Mouse (Mus musculus): ENCODE results near the gene Actl9. TPM values are rescaled to one million over a fixed set of nuclear protein-coding genes. Genes with fewer than 3 reads are reported as not detected.
A peak's percentile ranks its signal among the peaks of the same experiment; 100 is the strongest.

Gene Actl9
- not detected in 2 replicates for polyA plus RNA-seq (2016; fragmentation: Nextera tagmentation; extraction: Ambion mirVana)

DNA sequence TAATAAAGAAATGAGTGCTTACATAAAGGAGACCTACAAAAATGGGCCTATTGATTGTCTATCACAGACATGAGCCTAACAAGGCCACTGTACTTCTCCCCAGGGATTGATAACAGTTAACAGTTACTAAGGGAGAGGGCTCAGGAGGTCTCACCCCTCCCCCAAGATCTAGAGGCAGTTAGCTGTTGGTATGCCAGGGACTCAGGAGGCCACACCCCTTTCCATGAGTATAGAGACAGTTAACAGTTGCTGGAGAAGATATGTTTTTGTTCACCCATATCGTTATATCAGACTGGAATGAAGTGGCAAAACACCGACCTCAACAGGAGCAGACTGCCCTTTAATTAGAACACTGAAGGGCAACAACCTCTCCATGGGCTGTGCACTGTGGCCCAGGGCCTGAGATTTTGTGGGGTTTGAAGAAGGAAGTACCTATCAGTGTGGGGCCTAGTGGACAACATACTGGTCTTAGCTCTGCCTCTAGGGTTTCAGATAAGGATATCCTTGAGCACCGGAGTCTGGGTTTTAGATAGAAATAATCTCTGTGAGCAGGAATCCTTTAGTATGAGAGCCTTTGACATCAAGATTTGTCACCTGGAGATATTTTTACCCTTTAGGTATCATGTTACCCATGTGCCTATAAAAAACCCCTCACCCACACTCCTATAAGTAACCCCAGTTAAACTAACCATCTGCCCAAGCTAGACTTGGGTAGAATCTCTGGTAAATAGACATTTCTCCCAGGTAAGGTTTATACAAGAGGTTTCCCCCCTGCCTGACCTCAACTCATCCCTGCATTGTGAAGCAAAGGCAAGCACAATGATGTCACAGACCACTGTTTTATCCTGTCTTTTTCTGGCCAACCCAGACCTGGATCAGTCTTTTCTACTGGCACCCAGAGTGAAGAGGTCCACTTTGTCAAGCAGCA, at the start of gene Actl9:
Gene Actl9 (plus strand): TSS at position 878 of the 928 bp plus-strand sequence.
- Histone ChIP-seq H3K9me3 (no peaks in the 10 kb centered on the region), H3K36me3 (replicated peaks) (no peaks in the 10 kb centered on the region), H3K27ac (replicated peaks) (no peak within 1 kb of the TSS), H3K4me3 (no peak within 1 kb of the TSS), H3K4me1 (no peaks in the 10 kb centered on the region), H3K27me3 (replicated peaks; ENCODE audit: low read depth, poor library complexity, severe bottlenecking) (no peaks in the 10 kb centered on the region)
- 82% methylated on average over 3 of the region's 3 CpGs for WGBS
- no peak for DNase-seq (ENCODE audit: low spot score)

DNA sequence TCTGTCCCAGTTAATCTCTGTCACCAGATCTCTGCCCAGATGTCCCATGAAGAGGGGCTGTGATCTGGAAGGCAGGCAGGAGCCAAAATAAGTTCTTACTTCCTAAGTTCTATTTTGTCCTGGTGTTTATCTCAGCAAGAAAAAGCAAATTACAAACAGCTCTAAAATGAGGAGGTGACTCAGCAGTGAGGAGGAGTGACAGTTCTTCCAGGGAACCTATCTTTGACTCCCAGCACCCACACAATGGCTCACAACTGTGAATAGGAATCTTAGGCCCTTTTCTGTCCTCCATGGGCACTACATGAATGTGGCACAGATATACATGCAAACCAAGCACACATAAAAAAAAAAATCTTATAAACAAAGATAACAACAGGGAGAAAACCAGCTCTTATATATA, 47.0 kb upstream of the Actl9 start:
- peaks cover 54% of the 10 kb centered on the region for H3K36me3 ChIP-seq (replicated peaks)
- no peaks in the 10 kb centered on the region for H3K4me1 ChIP-seq
- H3K27ac ChIP-seq (replicated peaks) = no peak overlapping the region
- DNase-seq (ENCODE audit: low spot score) = no peak
- H3K4me3 ChIP-seq = no peak overlapping the region
- H3K9me3 ChIP-seq = no peaks in the 10 kb centered on the region
- H3K27me3 ChIP-seq (replicated peaks; ENCODE audit: low read depth, poor library complexity, severe bottlenecking) = no peaks in the 10 kb centered on the region

DNA sequence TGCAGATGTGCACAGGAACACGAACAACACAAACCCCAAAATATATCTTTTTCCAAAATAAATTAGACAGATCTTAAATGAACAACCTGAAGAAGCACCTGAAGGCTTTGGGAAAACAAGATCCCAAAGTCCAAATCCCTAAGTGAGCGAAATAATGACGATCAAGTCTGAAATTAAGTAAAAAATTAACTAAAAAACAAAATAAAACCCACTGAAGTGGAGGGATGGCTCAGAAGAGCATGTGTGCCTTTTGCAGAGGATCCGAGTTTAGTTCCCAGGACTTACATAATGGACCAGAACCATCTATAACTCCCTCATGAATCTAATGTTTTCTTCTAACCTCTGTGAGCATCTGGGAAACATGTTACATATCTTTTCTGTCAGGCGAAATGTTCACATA, 40.4 kb upstream of the Actl9 start:
- peaks cover 10% of the 10 kb centered on the region for H3K4me1 ChIP-seq
- peaks cover 19% of the 10 kb centered on the region for H3K36me3 ChIP-seq (replicated peaks)
- H3K27ac ChIP-seq (replicated peaks) = no peak overlapping the region
- H3K27me3 ChIP-seq (replicated peaks; ENCODE audit: low read depth, poor library complexity, severe bottlenecking) = no peaks in the 10 kb centered on the region
- no peak for DNase-seq (ENCODE audit: low spot score)
- H3K9me3 ChIP-seq = 0 out of 2 replicates have a peak, but pooled peaks cover 4% of the 10 kb centered on the region
- WGBS = 93% methylated on average over 5 of the region's 5 CpGs
- H3K4me3 ChIP-seq = no peak overlapping the region

DNA sequence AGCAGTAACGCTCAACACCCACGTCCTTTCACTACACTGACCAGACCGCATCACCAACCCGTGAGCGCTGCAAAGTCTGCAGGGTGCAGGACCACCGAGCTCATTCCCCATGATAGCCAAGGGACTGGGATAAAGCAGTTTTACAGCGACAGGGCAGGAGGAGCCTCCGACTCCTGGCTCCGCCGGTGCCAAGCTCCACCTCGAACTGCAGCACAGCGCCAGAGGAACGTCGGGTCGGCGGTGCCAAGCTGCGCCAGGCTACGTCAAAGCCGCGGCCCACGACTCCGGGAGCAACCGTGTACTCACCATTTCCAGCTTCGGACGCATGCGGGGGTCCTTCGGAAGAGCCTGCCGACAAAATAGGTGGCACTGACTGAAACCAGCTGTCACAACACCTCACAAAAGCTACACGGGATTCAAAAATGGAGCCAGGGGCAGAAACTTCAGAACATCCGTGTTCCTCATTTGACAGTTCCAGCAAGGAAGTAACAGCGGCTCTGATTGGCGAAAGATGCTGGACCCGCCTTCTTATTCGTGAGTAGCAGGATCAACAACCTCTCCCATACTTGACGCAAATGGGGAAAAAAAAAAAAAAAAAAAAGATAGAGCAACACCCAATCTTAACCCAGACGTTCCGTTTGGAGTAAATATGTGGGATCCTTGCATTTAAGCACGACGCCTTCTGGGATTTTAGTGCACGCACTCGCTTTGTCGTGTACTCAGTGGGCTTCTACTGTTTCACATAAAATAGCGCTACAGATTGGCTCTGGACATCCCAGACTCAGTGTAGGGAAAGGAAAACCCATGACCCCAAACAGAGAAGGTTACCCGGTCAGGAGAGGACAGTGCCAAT, 38.3 kb upstream of the Actl9 start, which contains the start of gene Zfp101:
Gene Zfp101 (minus strand): TSS at position 460 of the 853 bp plus-strand sequence.
- H3K27ac ChIP-seq (replicated peaks) = peak within 1 kb of the TSS; percentile 85
- no peaks in the 10 kb centered on the region for H3K27me3 ChIP-seq (replicated peaks; ENCODE audit: low read depth, poor library complexity, severe bottlenecking)
- DNase-seq (ENCODE audit: low spot score) = peak; percentile 91
- H3K4me3 ChIP-seq = peak within 1 kb of the TSS; percentile 74
- H3K36me3 ChIP-seq (replicated peaks) = peaks cover 19% of the 10 kb centered on the region
- H3K9me3 ChIP-seq = 0 out of 2 replicates have a peak, but pooled peaks cover 4% of the 10 kb centered on the region
- peaks cover 10% of the 10 kb centered on the region for H3K4me1 ChIP-seq
- WGBS = under 1% methylated on average over 44 of the region's 44 CpGs

DNA sequence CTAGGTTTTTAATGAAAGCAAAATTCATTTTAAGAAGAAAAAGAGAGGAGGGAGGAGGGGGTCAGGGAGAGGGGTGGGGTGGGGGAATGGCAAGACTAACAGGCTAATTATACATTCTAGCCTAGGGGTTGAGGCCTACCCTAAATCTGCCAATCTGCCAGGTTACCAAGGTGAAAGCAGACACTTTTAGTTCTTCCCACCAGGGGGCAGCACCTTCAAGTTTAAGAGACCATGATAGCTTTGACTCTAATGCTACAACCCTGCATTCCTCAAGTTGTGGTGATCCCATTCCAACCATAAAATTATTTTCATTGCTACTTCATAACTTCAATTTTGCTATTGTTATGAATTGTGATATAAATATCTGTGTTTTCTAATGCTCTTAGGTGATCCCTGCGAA, 6.5 kb downstream of the Actl9 start:
- no peak overlapping the region for H3K4me3 ChIP-seq
- H3K27me3 ChIP-seq (replicated peaks; ENCODE audit: low read depth, poor library complexity, severe bottlenecking) = no peaks in the 10 kb centered on the region
- no peak overlapping the region for H3K27ac ChIP-seq (replicated peaks)
- H3K9me3 ChIP-seq = no peaks in the 10 kb centered on the region
- H3K36me3 ChIP-seq (replicated peaks) = no peaks in the 10 kb centered on the region
- 64% methylated on average over 1 of the region's 1 CpGs for WGBS
- DNase-seq (ENCODE audit: low spot score) = peak; percentile 73
- no peaks in the 10 kb centered on the region for H3K4me1 ChIP-seq

DNA sequence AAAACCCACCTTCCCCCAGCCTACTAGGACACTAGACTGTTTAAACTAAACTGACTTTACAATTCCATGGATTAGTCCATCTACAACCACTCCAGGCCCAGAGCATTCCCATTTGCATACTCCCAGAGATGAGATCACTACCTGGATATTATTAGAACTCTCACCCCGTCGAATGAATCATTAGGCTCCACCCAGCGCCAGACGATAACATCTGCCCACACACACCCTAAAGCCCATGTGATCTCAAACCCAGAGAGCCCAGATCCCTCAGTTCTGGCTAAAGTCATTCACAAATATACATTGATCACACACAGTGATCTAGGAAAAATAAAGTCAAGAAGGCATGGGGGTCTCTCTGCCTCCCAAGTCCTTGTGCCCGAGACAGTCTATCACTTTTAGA, 7.2 kb downstream of the Actl9 start:
- 86% methylated on average over 5 of the region's 5 CpGs for WGBS
- Histone ChIP-seq H3K9me3 (no peaks in the 10 kb centered on the region), H3K27me3 (replicated peaks; ENCODE audit: low read depth, poor library complexity, severe bottlenecking) (no peaks in the 10 kb centered on the region), H3K36me3 (replicated peaks) (no peaks in the 10 kb centered on the region), H3K4me1 (no peaks in the 10 kb centered on the region), H3K4me3 (no peak overlapping the region), H3K27ac (replicated peaks) (no peak overlapping the region)
- no peak for DNase-seq (ENCODE audit: low spot score)

DNA sequence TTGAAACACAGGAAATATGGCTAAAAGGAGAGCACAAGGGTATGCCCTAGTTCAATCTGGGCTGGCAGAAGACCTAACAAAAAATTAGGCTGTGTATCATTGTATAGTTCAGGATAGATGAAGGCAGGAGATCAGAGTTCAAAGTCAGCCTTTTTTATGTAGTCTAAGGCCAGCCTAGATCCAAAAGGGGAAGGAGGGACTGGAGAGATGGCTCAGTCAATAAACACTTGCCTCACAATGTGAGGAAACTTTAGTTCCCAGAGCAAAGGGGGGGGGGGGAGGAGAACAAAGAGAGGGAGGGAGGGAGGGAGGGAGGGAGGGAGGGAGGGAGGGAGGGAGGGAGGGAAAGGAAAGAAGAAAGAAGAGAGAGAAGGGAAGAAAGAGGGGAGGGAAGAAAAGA, 8.5 kb downstream of the Actl9 start:
- Histone ChIP-seq H3K4me3 (no peak overlapping the region), H3K36me3 (replicated peaks) (no peaks in the 10 kb centered on the region), H3K27ac (replicated peaks) (no peak overlapping the region), H3K9me3 (no peaks in the 10 kb centered on the region), H3K4me1 (no peaks in the 10 kb centered on the region), H3K27me3 (replicated peaks; ENCODE audit: low read depth, poor library complexity, severe bottlenecking) (no peaks in the 10 kb centered on the region)
- no peak for DNase-seq (ENCODE audit: low spot score)

DNA sequence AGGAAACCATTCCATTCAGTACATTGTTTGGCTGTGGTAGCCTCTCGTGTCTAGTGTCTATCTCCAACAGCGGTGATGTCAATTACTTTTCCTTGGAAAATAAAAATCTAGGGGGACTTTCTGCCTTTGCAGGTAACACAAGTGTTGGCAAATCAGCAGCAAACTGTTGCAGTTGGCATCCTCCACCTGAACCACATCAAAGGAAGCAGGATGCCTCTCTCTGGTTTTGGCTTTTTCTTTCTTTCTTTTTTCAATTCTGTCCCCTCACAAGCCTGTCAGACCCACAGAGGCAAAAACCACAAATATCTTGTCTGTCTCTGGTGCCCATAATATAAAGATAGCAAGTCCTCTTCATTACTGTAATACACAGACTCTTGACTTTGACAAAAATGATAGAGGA, 23.9 kb downstream of the Actl9 start:
- H3K36me3 ChIP-seq (replicated peaks) = no peaks in the 10 kb centered on the region
- H3K27ac ChIP-seq (replicated peaks) = no peak overlapping the region
- H3K9me3 ChIP-seq = no peaks in the 10 kb centered on the region
- H3K4me1 ChIP-seq = no peaks in the 10 kb centered on the region
- DNase-seq (ENCODE audit: low spot score) = no peak
- WGBS = 87% methylated on average over 2 of the region's 2 CpGs
- no peak overlapping the region for H3K4me3 ChIP-seq
- no peaks in the 10 kb centered on the region for H3K27me3 ChIP-seq (replicated peaks; ENCODE audit: low read depth, poor library complexity, severe bottlenecking)

DNA sequence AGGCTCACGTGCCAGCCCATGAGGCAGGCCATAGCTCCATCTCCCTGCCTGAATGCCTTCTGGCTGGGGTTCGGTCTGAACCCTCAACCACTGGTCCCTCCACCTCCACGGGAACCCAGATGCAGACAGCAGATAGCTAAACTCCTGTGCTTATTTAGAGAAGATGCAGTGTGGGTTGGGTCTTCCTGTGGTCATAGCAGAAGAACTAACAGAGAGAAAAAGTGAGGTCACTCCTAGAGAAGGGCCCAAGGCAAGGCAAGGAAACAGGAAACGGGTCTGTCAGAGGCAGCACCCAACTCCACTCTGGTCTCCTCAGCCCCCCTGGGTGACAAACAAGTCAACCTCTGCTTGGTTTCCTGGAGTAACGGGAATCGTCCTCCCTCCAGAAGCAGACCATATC, 38.5 kb downstream of the Actl9 start:
- no peaks in the 10 kb centered on the region for H3K27me3 ChIP-seq (replicated peaks; ENCODE audit: low read depth, poor library complexity, severe bottlenecking)
- no peak overlapping the region for H3K4me3 ChIP-seq
- DNase-seq (ENCODE audit: low spot score) = no peak
- no peaks in the 10 kb centered on the region for H3K9me3 ChIP-seq
- no peak overlapping the region for H3K27ac ChIP-seq (replicated peaks)
- H3K36me3 ChIP-seq (replicated peaks) = no peaks in the 10 kb centered on the region
- no peaks in the 10 kb centered on the region for H3K4me1 ChIP-seq
- WGBS = 74% methylated on average over 6 of the region's 6 CpGs

Other genes with a start within 250 kb of the Actl9 start
- gene Olfr239, start 241.6 kb upstream of the Actl9 start, polyA plus RNA-seq (2016; fragmentation: Nextera tagmentation; extraction: Ambion mirVana) = not detected in 2 replicates
- gene Olfr1564, start 211.2 kb upstream of the Actl9 start, polyA plus RNA-seq (2016; fragmentation: Nextera tagmentation; extraction: Ambion mirVana) = not detected in 2 replicates
- gene Zfp955a, start 177.8 kb upstream of the Actl9 start, polyA plus RNA-seq (2016; fragmentation: Nextera tagmentation; extraction: Ambion mirVana) = 18.4 and 18.5 TPM in 2 replicates
- gene Olfr63, start 168.2 kb upstream of the Actl9 start, polyA plus RNA-seq (2016; fragmentation: Nextera tagmentation; extraction: Ambion mirVana) = 0.05 and 0.06 TPM in 2 replicates
- gene Zfp955b, start 143.4 kb upstream of the Actl9 start, polyA plus RNA-seq (2016; fragmentation: Nextera tagmentation; extraction: Ambion mirVana) = 10.2 and 11.6 TPM in 2 replicates
- gene Zfp81, start 74.0 kb upstream of the Actl9 start, polyA plus RNA-seq (2016; fragmentation: Nextera tagmentation; extraction: Ambion mirVana) = 10.8 and 11.1 TPM in 2 replicates
- 19.9 and 21.1 TPM in 2 replicates for gene Zfp101, start 38.3 kb upstream of the Actl9 start, polyA plus RNA-seq (2016; fragmentation: Nextera tagmentation; extraction: Ambion mirVana)
- 58.3 and 70.1 TPM in 2 replicates for gene Adamts10, start 91.3 kb downstream of the Actl9 start, polyA plus RNA-seq (2016; fragmentation: Nextera tagmentation; extraction: Ambion mirVana)
- 2.0 and 2.3 TPM in 2 replicates for gene Myo1f, start 122.8 kb downstream of the Actl9 start, polyA plus RNA-seq (2016; fragmentation: Nextera tagmentation; extraction: Ambion mirVana)
- 53.4 and 58.1 TPM in 2 replicates for gene Zfp414, start 196.2 kb downstream of the Actl9 start, polyA plus RNA-seq (2016; fragmentation: Nextera tagmentation; extraction: Ambion mirVana)
- 0.55 and 0.65 TPM in 2 replicates for gene Pram1, start 205.2 kb downstream of the Actl9 start, polyA plus RNA-seq (2016; fragmentation: Nextera tagmentation; extraction: Ambion mirVana)